ENCODE assay signal across 8 mouse cellular contexts in genomic region chr4:128948137-128948674, GRCm38 (mm10). TPM values are rescaled to one million over a fixed set of nuclear protein-coding genes. Genes with fewer than 3 reads are reported as not detected.
DNase-seq lines count a peak whose midpoint lies in the region; ATAC-seq lines count a peak whose summit lies in the region.

No protein-coding gene starts in this region.

- 30% methylated on average over 6 of the region's 6 CpGs for WGBS in forebrain, embryonic 10.5 days
- WGBS in forebrain, embryonic 12.5 days, result 28% methylated on average over 6 of the region's 6 CpGs
- 22% methylated on average over 6 of the region's 6 CpGs for WGBS in liver, embryonic 12.5 days (ENCODE audit: insufficient replicate concordance)

- H3K36me3 ChIP-seq in forebrain, embryonic 10.5 days (replicated peaks), result no peaks in the 10 kb centered on the region
- H3K36me3 ChIP-seq in forebrain, embryonic 12.5 days (replicated peaks), result no peaks in the 10 kb centered on the region
- H3K36me3 ChIP-seq in liver, embryonic 12.5 days, result no peaks in the 10 kb centered on the region

- no peaks in the 10 kb centered on the region for H3K9me3 ChIP-seq in forebrain, embryonic 10.5 days
- H3K9me3 ChIP-seq in forebrain, embryonic 12.5 days, result no peaks in the 10 kb centered on the region
- no peaks in the 10 kb centered on the region for H3K9me3 ChIP-seq in liver, embryonic 12.5 days (replicated peaks)

- no peak overlapping the region for H3K4me2 ChIP-seq in forebrain, embryonic 12.5 days
- no peak overlapping the region for H3K4me2 ChIP-seq in liver, embryonic 12.5 days

- ATAC-seq in forebrain, embryonic 12.5 days (ENCODE audit: low FRiP score), result no peak
- ATAC-seq in liver, embryonic 12.5 days, result no peak

- H3K4me3 ChIP-seq in forebrain, embryonic 10.5 days, result no peak overlapping the region
- H3K4me3 ChIP-seq in forebrain, embryonic 12.5 days (replicated peaks), result no peak overlapping the region
- no peak overlapping the region for H3K4me3 ChIP-seq in liver, embryonic 12.5 days

- DNase-seq in forebrain, embryonic 10.5 days (ENCODE audit: extremely low spot score, low spot score), result peak; percentile 63
- DNase-seq in liver, result peak; percentile 62
- DNase-seq in adipocyte (ENCODE audit: low spot score), result peak; percentile 46
- peak; percentile 53 for DNase-seq in embryo, embryonic 9.5 days (ENCODE audit: extremely low spot score)
- peak; percentile 77 for DNase-seq in lung, postnatal 36 days
- peak; percentile 16 for DNase-seq in yolk sac, embryonic 10.5 days (ENCODE audit: low spot score)

- no peak overlapping the region for H3K9ac ChIP-seq in forebrain, embryonic 12.5 days
- H3K9ac ChIP-seq in liver, embryonic 12.5 days, result no peak overlapping the region

- H3K27me3 ChIP-seq in forebrain, embryonic 10.5 days (ENCODE audit: poor library complexity, severe bottlenecking), result no peaks in the 10 kb centered on the region; the same call in 1 of the 2 replicates
- no peaks in the 10 kb centered on the region for H3K27me3 ChIP-seq in forebrain, embryonic 12.5 days
- H3K27me3 ChIP-seq in liver, embryonic 12.5 days (replicated peaks), result peaks cover 15% of the 10 kb centered on the region

- H3K4me1 ChIP-seq in forebrain, embryonic 10.5 days, result peaks cover 17% of the 10 kb centered on the region
- H3K4me1 ChIP-seq in forebrain, embryonic 12.5 days, result peaks cover 6% of the 10 kb centered on the region
- H3K4me1 ChIP-seq in liver, embryonic 12.5 days, result peaks cover 26% of the 10 kb centered on the region

- H3K27ac ChIP-seq in forebrain, embryonic 10.5 days, result no peak overlapping the region
- no peak overlapping the region for H3K27ac ChIP-seq in forebrain, embryonic 12.5 days
- no peak overlapping the region for H3K27ac ChIP-seq in liver, embryonic 12.5 days

RNA-seq across cellular contexts. Expression of gene Azin2, which starts 14.0 kb away (rescaled TPM):
- polyA plus RNA-seq in forebrain, embryonic 10.5 days (2016; fragmentation: Nextera tagmentation; extraction: Ambion mirVana), result 10.5 and 12.0 TPM in 2 replicates
- 12.0 and 15.0 TPM in 2 replicates for polyA plus RNA-seq in forebrain, embryonic 12.5 days (2016; fragmentation: Nextera tagmentation; extraction: Ambion mirVana)
- 2.0 and 2.5 TPM in 2 replicates for polyA plus RNA-seq in liver, embryonic 12.5 days (2016; fragmentation: Nextera tagmentation; extraction: Ambion mirVana)

RNA-seq across cellular contexts. Expression of gene Ak2, which starts 43.6 kb away (rescaled TPM):
- 237 and 245 TPM in 2 replicates for polyA plus RNA-seq in forebrain, embryonic 10.5 days (2016; fragmentation: Nextera tagmentation; extraction: Ambion mirVana)
- 162 and 173 TPM in 2 replicates for polyA plus RNA-seq in forebrain, embryonic 12.5 days (2016; fragmentation: Nextera tagmentation; extraction: Ambion mirVana)
- polyA plus RNA-seq in liver, embryonic 12.5 days (2016; fragmentation: Nextera tagmentation; extraction: Ambion mirVana), result 176 and 179 TPM in 2 replicates

Comparison
In these comparisons a context has a peak if more than half of its experiments do, and no peak if none do; other contexts are left out.
1. DNase-seq: peak in every context shown above with its lines; median percentile 77 in lung, postnatal 36 days; 63 in forebrain, embryonic 10.5 days; 62 in liver; 53 in embryo, embryonic 9.5 days; 46 in adipocyte; 16 in yolk sac, embryonic 10.5 days.